Mouse (Mus musculus): Measurements from ENCODE around the gene Eif3f.

DNA sequence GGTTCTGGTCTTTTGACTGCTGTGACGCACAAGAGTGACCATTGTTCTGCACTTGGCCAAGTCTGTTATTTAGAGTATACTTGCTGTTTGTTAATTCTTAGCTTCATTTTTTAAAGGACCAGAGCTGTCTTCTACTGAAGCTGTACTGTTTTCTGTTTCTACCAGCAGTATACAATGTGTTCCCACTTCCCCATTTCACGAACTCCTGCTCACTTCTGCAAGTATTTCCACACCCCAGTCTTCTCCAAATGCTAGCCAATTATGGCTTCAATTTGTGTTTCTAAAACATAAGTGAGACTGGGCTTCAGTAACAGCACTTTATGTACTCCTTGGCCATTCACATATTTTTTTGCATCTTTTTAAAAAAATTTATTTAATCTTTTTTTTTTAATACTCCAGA, 23.5 kb downstream of the Eif3f start:
- TF ChIP-seq CTCF (IDR thresholded peaks at IDR 0.05; ENCODE audit: control insufficient read depth, insufficient read depth, insufficient read length) (no peak), FOSL1 (IDR thresholded peaks at IDR 0.05; ENCODE audit: insufficient read depth, low read length, poor library complexity, severe bottlenecking) (no peak), USF1 (IDR thresholded peaks at IDR 0.05; ENCODE audit: low read depth) (no peak), CEBPB (IDR thresholded peaks at IDR 0.05; ENCODE audit: low read depth) (no peak)
